Mouse (Mus musculus) thymus, adult 2 months (tissue): ENCODE results near the gene Cacna1d. TPM values are rescaled to one million over a fixed set of nuclear protein-coding genes. Genes with fewer than 3 reads are reported as not detected.

Experiments used
- DNase-seq: peaks from one replicate; pipeline ENCODE4 v3.0.0; 2021
- H3K27ac ChIP-seq: fragments of 200-500 bp; 2 replicates; pipeline ENCODE4 v1.5.1; 2012; ENCODE audit warnings: low read length, control low read depth; ENCODE audit not compliant: control insufficient read depth, insufficient read depth
- H3K27me3 ChIP-seq: fragments of 200-500 bp; 2 replicates; pipeline ENCODE4 v1.6.1; 2012; ENCODE audit warnings: mild to moderate bottlenecking, low read length, moderate library complexity, mixed read lengths; ENCODE audit not compliant: control insufficient read depth, insufficient read depth
- H3K36me3 ChIP-seq: fragments of 200-500 bp; 2 replicates; pipeline ENCODE4 v1.6.1; 2012; ENCODE audit warnings: mild to moderate bottlenecking, low read length, moderate library complexity; ENCODE audit not compliant: control insufficient read depth, insufficient read depth
- H3K4me1 ChIP-seq: fragments of 200-500 bp; replicated peaks from 2 replicates; pipeline ENCODE4 v1.6.1; 2012; ENCODE audit warnings: low read length; ENCODE audit not compliant: control insufficient read depth, insufficient read depth
- H3K4me3 ChIP-seq: fragments of 200-500 bp; 2 replicates; pipeline ENCODE4 v1.5.1; 2012; ENCODE audit warnings: mild to moderate bottlenecking, low read length, control low read depth, moderate library complexity; ENCODE audit not compliant: control insufficient read depth, insufficient read depth
- CTCF ChIP-seq: fragments of 200-500 bp; IDR thresholded peaks from 2 replicates; pipeline ENCODE4 v1.5.1; 2012; ENCODE audit warnings: mild to moderate bottlenecking, control low read depth, low read length, moderate library complexity, borderline replicate concordance; ENCODE audit not compliant: control insufficient read depth, poor library complexity, insufficient read depth; ENCODE audit errors: extremely low read depth
- POLR2A ChIP-seq: fragments of 200-500 bp; IDR thresholded peaks from 2 replicates; pipeline ENCODE4 v1.6.1; 2012; ENCODE audit warnings: mild to moderate bottlenecking, low read length, control low read depth, moderate library complexity; ENCODE audit not compliant: control insufficient read depth, poor library complexity, insufficient read depth; ENCODE audit errors: extremely low read depth
- WGBS: fragments of 180-500 bp; shearing (Covaris S2); methylation state at CpG from one replicate; pipeline ENCODE4 v1.1.7; 2018; 5-methylcytosine and 5-hydroxymethylcytosine counted together
- polyA plus RNA-seq: library from polyadenylated mRNA; depleted of rRNA; stranded (reverse); fragments of >200 nt; gene quantifications from 2 replicates; pipeline ENCODE4 v1.2.3, GENCODE M21; 2012

Gene Cacna1d
- polyA plus RNA-seq, 1 experiment = 2.2 TPM

GRCm38 (mm10) chr14:30344948-30345865, 146.0 kb downstream of the Cacna1d start:
- Histone ChIP-seq H3K4me3 (no peak overlapping the region), H3K36me3 (no peaks in the 10 kb centered on the region), H3K27me3 (no peaks in the 10 kb centered on the region), H3K27ac (no peak overlapping the region), H3K4me1 (no peaks in the 10 kb centered on the region)
- 90% methylated on average over 8 of the region's 8 CpGs for WGBS
- TF ChIP-seq CTCF (no peak), POLR2A (no peak)
- no peak for DNase-seq

- WGBS = 95% methylated on average over 7 of the region's 7 CpGs
- H3K4me3 ChIP-seq = no peak overlapping the region
Measured at GRCm38 (mm10) chr14:30343740-30344139, 147.5 kb downstream of the Cacna1d start.

GRCm38 (mm10) chr14:30341825-30342590, 149.2 kb downstream of the Cacna1d start:
- WGBS = 91% methylated on average over 12 of the region's 12 CpGs
- no peak for DNase-seq
- H3K27me3 ChIP-seq = no peaks in the 10 kb centered on the region

More at GRCm38 (mm10) chr14:30343740-30344139, 147.5 kb downstream of the Cacna1d start:
- no peaks in the 10 kb centered on the region for H3K4me1 ChIP-seq
- H3K36me3 ChIP-seq = no peaks in the 10 kb centered on the region
- TF ChIP-seq POLR2A = no peak
- no peak for TF ChIP-seq CTCF
- DNase-seq = no peak
- H3K27ac ChIP-seq = no peak overlapping the region
- H3K27me3 ChIP-seq = no peaks in the 10 kb centered on the region

GRCm38 (mm10) chr14:30340140-30340539, 151.1 kb downstream of the Cacna1d start:
- DNase-seq = no peak
- no peak for TF ChIP-seq CTCF
- TF ChIP-seq POLR2A = no peak
- Histone ChIP-seq H3K27ac (no peak overlapping the region), H3K4me1 (no peaks in the 10 kb centered on the region), H3K27me3 (no peaks in the 10 kb centered on the region), H3K4me3 (no peak overlapping the region), H3K36me3 (no peaks in the 10 kb centered on the region)
- WGBS = 95% methylated on average over 3 of the region's 3 CpGs

More at GRCm38 (mm10) chr14:30341825-30342590, 149.2 kb downstream of the Cacna1d start:
- no peaks in the 10 kb centered on the region for H3K4me1 ChIP-seq
- H3K36me3 ChIP-seq = no peaks in the 10 kb centered on the region
- H3K4me3 ChIP-seq = no peak overlapping the region
- no peak overlapping the region for H3K27ac ChIP-seq
- TF ChIP-seq POLR2A (no peak), CTCF (no peak)

GRCm38 (mm10) chr14:30331856-30332255, 159.4 kb downstream of the Cacna1d start:
- WGBS = 88% methylated on average over 1 of the region's 1 CpGs
- no peaks in the 10 kb centered on the region for H3K4me1 ChIP-seq
- DNase-seq = no peak
- TF ChIP-seq CTCF = no peak
- no peak for TF ChIP-seq POLR2A
- H3K36me3 ChIP-seq = no peaks in the 10 kb centered on the region
- no peak overlapping the region for H3K27ac ChIP-seq
- H3K27me3 ChIP-seq = no peaks in the 10 kb centered on the region
- no peak overlapping the region for H3K4me3 ChIP-seq

- Histone ChIP-seq H3K27me3 (no peaks in the 10 kb centered on the region), H3K4me3 (no peak overlapping the region), H3K4me1 (no peaks in the 10 kb centered on the region), H3K27ac (no peak overlapping the region), H3K36me3 (no peaks in the 10 kb centered on the region)
- 89% methylated on average over 17 of the region's 17 CpGs for WGBS
- TF ChIP-seq CTCF (no peak), POLR2A (no peak)
- DNase-seq = no peak
Measured at GRCm38 (mm10) chr14:30330416-30331181, 160.7 kb downstream of the Cacna1d start.
